Mouse (Mus musculus): Measurements from ENCODE around the gene Spint1. TPM values are rescaled to one million over a fixed set of nuclear protein-coding genes. Genes with fewer than 3 reads are reported as not detected.
A peak's percentile ranks its signal among the peaks of the same experiment; 100 is the strongest.

Spint1 gene
- polyA plus RNA-seq, 2 experiments = 0.11 to 0.13 TPM

DNA sequence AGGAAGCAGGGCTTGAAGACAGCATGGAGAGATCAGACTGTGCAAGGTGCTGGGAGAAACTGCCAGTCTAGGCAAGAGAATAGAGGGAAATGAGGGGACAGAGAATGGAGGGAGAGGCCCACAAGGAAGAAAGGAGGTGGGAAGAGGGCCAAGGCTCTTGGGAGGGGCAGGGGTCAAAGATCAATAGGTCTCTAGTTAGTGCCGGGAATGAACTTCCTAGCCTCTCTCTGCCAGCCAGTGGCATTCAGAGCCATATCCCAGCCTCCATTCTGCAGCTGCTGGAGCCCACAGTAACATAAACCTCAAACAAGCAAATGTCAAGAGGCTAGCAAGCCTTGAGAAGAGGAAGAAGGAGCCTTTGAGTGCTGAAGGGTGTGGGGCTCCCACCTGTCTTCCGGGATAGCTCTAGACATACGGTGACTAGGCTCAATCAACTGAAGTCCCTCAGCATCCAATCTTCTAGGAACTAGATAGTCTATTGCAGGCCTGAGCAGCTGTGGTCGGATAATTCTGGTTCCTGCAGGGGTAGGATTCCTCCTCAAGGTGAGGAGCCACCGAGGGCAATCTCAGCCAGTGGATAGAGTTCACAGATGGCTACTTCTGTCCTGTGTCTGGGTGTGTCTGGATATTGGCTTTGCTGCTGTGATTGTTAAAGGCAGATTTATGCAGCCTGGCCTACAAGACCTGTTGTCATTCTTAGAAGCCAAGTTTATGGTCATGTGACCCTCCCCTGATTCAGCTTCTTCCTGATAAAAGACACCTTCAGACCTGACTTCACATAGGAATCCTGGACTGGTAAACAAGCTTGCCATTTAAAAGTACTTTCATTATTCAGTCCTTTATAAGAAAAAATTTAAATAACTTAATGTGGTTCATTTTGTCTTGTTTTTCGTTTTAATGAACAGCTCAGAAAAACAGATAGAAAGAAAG is 7.1 kb upstream of the Spint1 start, which contains the start of gene Ppp1r14d:
Gene Ppp1r14d (minus strand): TSS at position 132 of the 930 bp plus-strand sequence.
- Histone ChIP-seq H3K4me2 (ENCODE audit: low read depth) (no peak within 1 kb of the TSS), H3K4me1 (replicated peaks; ENCODE audit: control insufficient read depth in 2 of 2, insufficient read depth in 2 of 2, low read length in 1 of 2) (no peaks in the 10 kb centered on the region), H3K27ac (no peak within 1 kb of the TSS), H3K27me3 (ENCODE audit: control insufficient read depth, insufficient read depth, low read length) (no peaks in the 10 kb centered on the region; the same call in 1 of the 2 replicates), H3K36me3 (replicated peaks; ENCODE audit: control insufficient read depth, insufficient read depth, low read depth) (no peaks in the 10 kb centered on the region), H3K4me3 (ENCODE audit: insufficient read depth in 1 of 2, low read depth in 2 of 2, low read length in 2 of 2) (no peak within 1 kb of the TSS), H3K9ac (replicated peaks) (no peak within 1 kb of the TSS), H3K9me3 (ENCODE audit: control insufficient read depth, low read length) (no peaks in the 10 kb centered on the region)
- no peak for DNase-seq (ENCODE audit: low read depth in 3 of 3, low spot score in 3 of 3)
- TF ChIP-seq CTCF (IDR thresholded peaks at IDR 0.05; ENCODE audit: low read depth) = no peak
- no peak for TF ChIP-seq EP300 (IDR thresholded peaks at IDR 0.05; ENCODE audit: low read depth)
- 47% methylated on average over 6 of the region's 6 CpGs for WGBS (ENCODE audit: insufficient replicate concordance)
- ATAC-seq (ENCODE audit: insufficient read depth) = no peak

DNA sequence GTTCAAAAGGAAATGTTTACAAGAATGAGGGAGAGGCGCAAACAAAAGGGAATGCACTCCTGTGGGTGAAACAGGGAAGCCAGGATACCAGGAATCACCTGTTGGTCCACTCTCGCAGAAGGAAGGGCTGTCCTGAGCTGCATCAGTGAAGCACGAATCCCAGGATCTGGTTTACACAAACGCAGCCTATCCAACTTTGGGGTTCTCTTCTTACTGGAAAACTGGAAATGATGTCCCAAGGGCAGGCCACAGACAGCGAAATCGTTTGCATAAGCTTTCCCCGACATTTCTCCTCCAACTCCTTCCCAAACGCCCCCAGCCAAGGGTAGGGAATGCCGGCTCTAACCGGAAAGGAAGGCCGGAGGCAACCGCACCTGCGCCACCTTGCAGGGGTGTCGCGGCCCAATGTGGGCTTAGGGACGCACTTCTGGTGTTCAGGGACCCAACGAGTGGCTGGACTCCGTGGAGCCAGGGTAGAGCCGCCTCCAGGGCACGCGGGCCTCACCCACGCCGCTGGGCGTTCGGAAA is 416 bp upstream of the Spint1 start:
- no peaks in the 10 kb centered on the region for H3K4me1 ChIP-seq (replicated peaks; ENCODE audit: control insufficient read depth in 2 of 2, insufficient read depth in 2 of 2, low read length in 1 of 2)
- H3K36me3 ChIP-seq (replicated peaks; ENCODE audit: control insufficient read depth, insufficient read depth, low read depth) = no peaks in the 10 kb centered on the region
- no peak for ATAC-seq (ENCODE audit: insufficient read depth)
- TF ChIP-seq EP300 (IDR thresholded peaks at IDR 0.05; ENCODE audit: low read depth) (no peak), CTCF (IDR thresholded peaks at IDR 0.05; ENCODE audit: low read depth) (no peak)
- no peaks in the 10 kb centered on the region for H3K9me3 ChIP-seq (ENCODE audit: control insufficient read depth, low read length)
- H3K9ac ChIP-seq (replicated peaks) = no peak overlapping the region
- peak overlapping the region in 1 of 2 experiments; percentile 41; a peak in 2 of 4 replicates for H3K4me3 ChIP-seq (ENCODE audit: insufficient read depth in 1 of 2, low read depth in 2 of 2, low read length in 2 of 2)
- H3K27me3 ChIP-seq (ENCODE audit: control insufficient read depth, insufficient read depth, low read length) = peaks cover 42% of the 10 kb centered on the region
- WGBS (ENCODE audit: insufficient replicate concordance) = 13% methylated on average over 25 of the region's 25 CpGs
- DNase-seq (ENCODE audit: low read depth in 3 of 3, low spot score in 3 of 3) = no peak
- peak overlapping the region; percentile 55 for H3K4me2 ChIP-seq (ENCODE audit: low read depth)
- H3K27ac ChIP-seq = no peak overlapping the region

DNA sequence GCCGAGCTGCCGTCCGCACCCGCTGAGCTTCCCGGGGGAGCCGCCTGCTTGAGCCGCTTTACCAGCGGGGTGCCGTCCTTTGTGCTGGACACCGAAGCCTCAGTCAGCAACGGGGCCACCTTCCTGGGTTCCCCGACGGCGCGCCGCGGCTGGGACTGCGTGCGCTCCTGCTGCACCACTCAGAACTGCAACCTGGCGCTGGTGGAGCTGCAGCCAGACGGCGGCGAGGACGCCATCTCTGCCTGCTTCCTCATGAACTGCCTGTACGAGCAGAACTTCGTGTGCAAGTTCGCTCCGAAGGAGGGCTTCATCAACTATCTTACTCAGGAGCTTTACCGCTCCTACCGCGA is 684 bp downstream of the Spint1 start:
- Histone ChIP-seq H3K36me3 (replicated peaks; ENCODE audit: control insufficient read depth, insufficient read depth, low read depth) (no peaks in the 10 kb centered on the region), H3K27ac (no peak overlapping the region), H3K4me3 (ENCODE audit: insufficient read depth in 1 of 2, low read depth in 2 of 2, low read length in 2 of 2) (peak overlapping the region; percentile 2 to 41; a peak in 2 of 4 replicates), H3K4me1 (replicated peaks; ENCODE audit: control insufficient read depth in 2 of 2, insufficient read depth in 2 of 2, low read length in 1 of 2) (no peaks in the 10 kb centered on the region), H3K27me3 (ENCODE audit: control insufficient read depth, insufficient read depth, low read length) (peaks cover 42% of the 10 kb centered on the region), H3K9ac (replicated peaks) (no peak overlapping the region), H3K9me3 (ENCODE audit: control insufficient read depth, low read length) (no peaks in the 10 kb centered on the region), H3K4me2 (ENCODE audit: low read depth) (peak overlapping the region; percentile 55)
- DNase-seq (ENCODE audit: low read depth in 3 of 3, low spot score in 3 of 3) (no peak), ATAC-seq (ENCODE audit: insufficient read depth) (no peak)
- TF ChIP-seq EP300 (IDR thresholded peaks at IDR 0.05; ENCODE audit: low read depth) = no peak
- no peak for TF ChIP-seq CTCF (IDR thresholded peaks at IDR 0.05; ENCODE audit: low read depth)
- WGBS (ENCODE audit: insufficient replicate concordance) = 6% methylated on average over 31 of the region's 31 CpGs

DNA sequence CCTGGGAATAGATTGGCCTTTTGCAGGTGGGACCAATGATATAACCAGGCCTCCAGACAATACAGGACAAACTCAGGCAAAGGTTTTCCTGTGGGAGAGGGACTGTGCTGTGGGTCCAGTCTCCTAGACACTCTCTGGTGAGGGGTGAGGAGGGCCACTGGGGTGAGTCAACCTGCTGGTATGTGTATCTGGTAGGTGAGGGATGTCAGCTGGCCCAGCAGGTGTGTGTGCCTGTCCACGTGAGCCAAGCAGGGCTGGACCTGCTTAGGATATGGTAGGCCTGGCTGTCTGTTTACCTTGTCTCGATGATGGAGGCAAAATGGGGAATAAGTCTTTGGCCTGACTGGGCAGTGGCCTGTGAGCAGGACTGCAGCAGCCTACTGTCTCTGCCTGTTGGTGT is 1.5 kb downstream of the Spint1 start:
- ATAC-seq (ENCODE audit: insufficient read depth) (no peak), DNase-seq (ENCODE audit: low read depth in 3 of 3, low spot score in 3 of 3) (no peak)
- Histone ChIP-seq H3K36me3 (replicated peaks; ENCODE audit: control insufficient read depth, insufficient read depth, low read depth) (no peaks in the 10 kb centered on the region), H3K4me3 (ENCODE audit: insufficient read depth in 1 of 2, low read depth in 2 of 2, low read length in 2 of 2) (no peak overlapping the region), H3K27ac (no peak overlapping the region), H3K27me3 (ENCODE audit: control insufficient read depth, insufficient read depth, low read length) (peaks cover 42% of the 10 kb centered on the region), H3K4me1 (replicated peaks; ENCODE audit: control insufficient read depth in 2 of 2, insufficient read depth in 2 of 2, low read length in 1 of 2) (no peaks in the 10 kb centered on the region), H3K9ac (replicated peaks) (no peak overlapping the region), H3K9me3 (ENCODE audit: control insufficient read depth, low read length) (no peaks in the 10 kb centered on the region), H3K4me2 (ENCODE audit: low read depth) (no peak overlapping the region)
- TF ChIP-seq EP300 (IDR thresholded peaks at IDR 0.05; ENCODE audit: low read depth) (no peak), CTCF (IDR thresholded peaks at IDR 0.05; ENCODE audit: low read depth) (no peak)
- 58% methylated on average over 2 of the region's 2 CpGs for WGBS (ENCODE audit: insufficient replicate concordance)

DNA sequence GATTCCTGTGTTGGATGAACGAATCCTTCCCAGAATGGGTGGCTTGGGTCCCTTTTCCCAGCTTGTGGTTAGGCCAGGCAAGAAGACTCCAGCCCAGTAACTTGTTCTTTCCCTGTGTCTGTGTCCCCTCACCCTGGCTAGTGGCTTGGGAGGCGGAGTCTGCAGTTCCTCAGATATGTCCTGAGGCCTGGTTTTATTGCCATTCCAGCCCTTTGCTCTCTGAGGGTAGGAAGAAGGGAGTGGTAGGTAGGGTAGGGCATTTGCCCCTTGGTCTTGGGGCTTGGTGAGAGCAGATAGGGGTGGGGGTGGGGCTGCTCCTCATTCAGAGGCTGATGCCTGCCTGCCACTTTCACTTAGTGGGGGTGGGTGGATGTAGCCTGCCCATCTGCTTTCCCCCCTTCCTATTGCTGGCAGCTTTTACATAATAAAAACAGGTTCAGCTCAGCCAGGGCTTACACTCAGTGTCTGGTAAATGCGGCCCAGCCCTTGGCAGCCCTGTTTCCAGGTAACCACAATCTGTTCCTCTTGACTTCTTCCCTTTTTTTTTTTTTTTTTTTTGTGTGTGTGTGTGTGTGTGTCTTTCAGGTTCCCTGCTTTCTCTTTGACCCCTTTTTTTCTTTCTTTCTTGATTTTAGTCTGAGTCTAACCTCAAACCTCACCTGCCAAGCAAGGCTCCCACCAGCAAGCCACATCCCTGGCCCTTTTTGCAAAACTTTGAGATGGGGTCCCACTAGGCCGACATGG is 3.1 kb downstream of the Spint1 start:
- H3K4me2 ChIP-seq (ENCODE audit: low read depth) = no peak overlapping the region
- no peak overlapping the region for H3K4me3 ChIP-seq (ENCODE audit: insufficient read depth in 1 of 2, low read depth in 2 of 2, low read length in 2 of 2)

More for the DNA sequence above, 3.1 kb downstream of the Spint1 start:
- no peak overlapping the region for H3K9ac ChIP-seq (replicated peaks)
- no peaks in the 10 kb centered on the region for H3K4me1 ChIP-seq (replicated peaks; ENCODE audit: control insufficient read depth in 2 of 2, insufficient read depth in 2 of 2, low read length in 1 of 2)
- no peaks in the 10 kb centered on the region for H3K9me3 ChIP-seq (ENCODE audit: control insufficient read depth, low read length)
- no peak overlapping the region for H3K27ac ChIP-seq
- ATAC-seq (ENCODE audit: insufficient read depth) = no peak
- DNase-seq (ENCODE audit: low read depth in 3 of 3, low spot score in 3 of 3) = no peak
- H3K36me3 ChIP-seq (replicated peaks; ENCODE audit: control insufficient read depth, insufficient read depth, low read depth) = no peaks in the 10 kb centered on the region
- WGBS (ENCODE audit: insufficient replicate concordance) = 42% methylated on average over 4 of the region's 4 CpGs
- H3K27me3 ChIP-seq (ENCODE audit: control insufficient read depth, insufficient read depth, low read length) = peaks cover 41% of the 10 kb centered on the region
- TF ChIP-seq EP300 (IDR thresholded peaks at IDR 0.05; ENCODE audit: low read depth) (no peak), CTCF (IDR thresholded peaks at IDR 0.05; ENCODE audit: low read depth) (no peak)
